Mouse (Mus musculus) CH12.LX (cell line): Measurements from ENCODE around the gene Ccdc60.

Experiments used
- CHD2 ChIP-seq: IDR thresholded peaks from 2 replicates; pipeline ENCODE4 v1.6.1; 2011; ENCODE audit warnings: low read length, improper control_type of control experiment
- CTCF ChIP-seq, 2 experiments: IDR thresholded peaks in 1 of 2; conservative IDR thresholded peaks in 1 of 2; 2 replicates each; pipeline ENCODE4 v1.5.1; 2011 to 2012; ENCODE audit warnings: low read depth in 2 of 2, low read length in 2 of 2, improper control_type of control experiment in 1 of 2, inconsistent platforms in 1 of 2, mild to moderate bottlenecking in 1 of 2, moderate library complexity in 1 of 2
- EP300 ChIP-seq: IDR thresholded peaks from 2 replicates; pipeline ENCODE4 v1.6.1; 2011; ENCODE audit warnings: low read length, improper control_type of control experiment
- POLR2A ChIP-seq: IDR thresholded peaks from 2 replicates; pipeline ENCODE4 v1.6.1; 2011; ENCODE audit warnings: low read depth, mild to moderate bottlenecking, improper control_type of control experiment, low read length
- POLR2AphosphoS2 ChIP-seq: IDR thresholded peaks from 2 replicates; pipeline ENCODE4 v1.6.1; 2011; ENCODE audit warnings: low read depth, low read length, improper control_type of control experiment
- UBTF ChIP-seq: IDR thresholded peaks from 2 replicates; pipeline ENCODE4 v1.6.1; 2012; ENCODE audit warnings: low read depth, mild to moderate bottlenecking, inconsistent platforms, low read length, improper control_type of control experiment, moderate library complexity
- ZKSCAN1 ChIP-seq: IDR thresholded peaks from 2 replicates; pipeline ENCODE4 v1.6.1; 2012; ENCODE audit warnings: low read depth, inconsistent platforms, low read length, improper control_type of control experiment, borderline replicate concordance
- ZNF384 ChIP-seq: IDR thresholded peaks from 2 replicates; pipeline ENCODE4 v1.6.1; 2012; ENCODE audit warnings: low read depth, low read length, improper control_type of control experiment, inconsistent platforms

DNA sequence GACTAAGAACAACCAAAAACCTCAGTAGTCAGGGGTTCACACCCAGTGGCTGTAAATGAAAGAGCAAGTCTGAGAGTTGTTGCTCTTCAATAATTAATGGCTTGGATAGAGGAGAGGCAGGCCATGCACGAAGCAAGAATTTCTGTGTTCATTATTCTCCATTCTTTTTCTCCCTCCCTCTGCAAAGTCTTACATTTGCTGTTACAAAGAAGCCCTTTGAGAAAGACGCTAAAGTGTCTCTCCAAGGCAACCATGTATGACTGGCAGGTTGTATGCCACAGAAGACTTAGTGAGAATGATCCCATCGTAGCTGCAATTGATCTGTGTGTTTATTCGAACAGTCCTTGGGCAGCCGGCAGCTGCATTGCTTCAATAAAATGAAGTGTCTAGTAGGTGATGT lies 34.6 kb upstream of the Ccdc60 start:
- TF ChIP-seq ZKSCAN1 (no peak), ZNF384 (no peak), EP300 (no peak), CTCF (conservative IDR thresholded peaks at IDR 0.05 in 1 of 2, IDR thresholded peaks at IDR 0.05 in 1 of 2; ENCODE audit: low read depth in 2 of 2, low read length in 2 of 2) (no peak), POLR2A (no peak), UBTF (no peak), CHD2 (no peak), POLR2AphosphoS2 (no peak)
